ENCODE assay signal across 23 mouse cellular contexts in the genomic region with DNA sequence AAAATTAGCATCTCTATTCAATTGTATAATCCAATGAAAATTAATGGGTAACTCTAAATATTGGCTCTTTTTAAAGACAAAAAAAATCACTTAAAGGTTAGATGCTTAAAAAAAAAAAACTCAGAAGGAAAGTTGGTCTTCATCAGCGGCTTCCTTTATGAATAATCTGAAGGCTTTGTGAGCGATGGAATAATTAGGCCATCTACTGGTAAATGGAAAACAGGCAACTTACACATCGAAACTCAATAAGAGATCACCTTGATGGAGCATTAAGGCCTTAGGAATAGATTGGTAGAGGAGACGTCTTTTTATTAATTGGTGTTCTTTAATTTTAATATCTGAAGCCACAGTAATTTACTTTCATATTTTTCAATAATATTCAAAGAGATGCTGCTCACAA.
DNase-seq lines count a peak whose midpoint lies in the region; ATAC-seq and TF ChIP-seq lines count a peak whose summit lies in the region.
"Had no signal": no experiment of that assay in that cellular context is flagged by ENCODE, and none has a peak within 500 bp of the region (broad histone marks: within the 10 kb centered on the region; RNA-seq: fewer than 3 reads in every experiment).

No protein-coding gene starts in this region.

- no peaks in the 10 kb centered on the region for H3K36me3 ChIP-seq in forebrain, postnatal 0 days (ENCODE audit: insufficient read depth)
- H3K36me3 ChIP-seq in forebrain, embryonic 12.5 days (replicated peaks): no peaks in the 10 kb centered on the region
- no peaks in the 10 kb centered on the region for H3K36me3 ChIP-seq in kidney, postnatal 0 days (ENCODE audit: insufficient read depth, low read length)
- no peaks in the 10 kb centered on the region for H3K36me3 ChIP-seq in kidney, embryonic 14.5 days (ENCODE audit: control insufficient read depth, insufficient read depth, low read length)
- no peaks in the 10 kb centered on the region for H3K36me3 ChIP-seq in MEL (ENCODE audit: control insufficient read depth in 1 of 2, insufficient read depth in 2 of 2, low read length in 2 of 2)
- H3K36me3 ChIP-seq: embryonic facial prominence, embryonic 13.5 days; heart, embryonic 13.5 days; limb, embryonic 13.5 days; midbrain, embryonic 15.5 days had no signal

- no peak for TF ChIP-seq POLR2A in MEL (IDR thresholded peaks at IDR 0.05; ENCODE audit: control insufficient read depth in 1 of 2, insufficient read depth in 1 of 2, low read depth in 1 of 2, low read length in 2 of 2, poor library complexity in 1 of 2)

- H3K79me2 ChIP-seq in MEL (ENCODE audit: control insufficient read depth, insufficient read depth, low read length, poor library complexity): no peaks in the 10 kb centered on the region

- H3K27me3 ChIP-seq in forebrain, postnatal 0 days (ENCODE audit: insufficient read depth, low read length): no peaks in the 10 kb centered on the region
- no peaks in the 10 kb centered on the region for H3K27me3 ChIP-seq in forebrain, embryonic 12.5 days
- no peaks in the 10 kb centered on the region for H3K27me3 ChIP-seq in kidney, postnatal 0 days (ENCODE audit: insufficient read depth, low read length)
- no peaks in the 10 kb centered on the region for H3K27me3 ChIP-seq in kidney, embryonic 14.5 days (ENCODE audit: control insufficient read depth, insufficient read depth, low read length)
- H3K27me3 ChIP-seq in MEL (ENCODE audit: control insufficient read depth in 1 of 2, insufficient read depth in 2 of 2, low read length in 2 of 2): no peaks in the 10 kb centered on the region
- H3K27me3 ChIP-seq: embryonic facial prominence, embryonic 13.5 days; heart, embryonic 13.5 days; limb, embryonic 13.5 days; midbrain, embryonic 15.5 days had no signal

- no peaks in the 10 kb centered on the region for H3K9me3 ChIP-seq in forebrain, postnatal 0 days (ENCODE audit: low read length)
- no peaks in the 10 kb centered on the region for H3K9me3 ChIP-seq in forebrain, embryonic 12.5 days
- H3K9me3 ChIP-seq in kidney, postnatal 0 days (replicated peaks; ENCODE audit: low read length): no peaks in the 10 kb centered on the region
- no peaks in the 10 kb centered on the region for H3K9me3 ChIP-seq in kidney, embryonic 14.5 days (ENCODE audit: control insufficient read depth, low read length)
- no peaks in the 10 kb centered on the region for H3K9me3 ChIP-seq in MEL (replicated peaks; ENCODE audit: insufficient read depth, low read length)
- H3K9me3 ChIP-seq: embryonic facial prominence, embryonic 13.5 days; heart, embryonic 13.5 days; limb, embryonic 13.5 days; midbrain, embryonic 15.5 days had no signal

- no peak for ATAC-seq in forebrain, postnatal 0 days
- ATAC-seq in forebrain, embryonic 12.5 days (ENCODE audit: low FRiP score): no peak
- no peak for ATAC-seq in kidney, postnatal 0 days (replicated peaks; ENCODE audit: low FRiP score, low read depth)
- ATAC-seq in kidney, embryonic 14.5 days (ENCODE audit: low FRiP score, low TSS enrichment): no peak
- ATAC-seq: activated CD4-positive, CD25-positive, alpha-beta regulatory T cell, adult 4 months; inflammation-experienced regulatory T-cells, adult 6 months; lung, postnatal 0 days; midbrain, embryonic 15.5 days had no signal

- H3K4me2 ChIP-seq in forebrain, postnatal 0 days (ENCODE audit: low read depth): no peak overlapping the region
- no peak overlapping the region for H3K4me2 ChIP-seq in forebrain, embryonic 12.5 days
- H3K4me2 ChIP-seq in kidney, postnatal 0 days (ENCODE audit: low read length): no peak overlapping the region
- no peak overlapping the region for H3K4me2 ChIP-seq in kidney, embryonic 14.5 days (replicated peaks; ENCODE audit: low read depth, low read length)
- H3K4me2 ChIP-seq: embryonic facial prominence, embryonic 13.5 days; heart, embryonic 13.5 days; limb, embryonic 13.5 days; midbrain, embryonic 15.5 days had no signal

- H3K4me1 ChIP-seq in forebrain, postnatal 0 days (ENCODE audit: insufficient read depth): no peaks in the 10 kb centered on the region
- peaks cover 10% of the 10 kb centered on the region for H3K4me1 ChIP-seq in forebrain, embryonic 12.5 days
- H3K4me1 ChIP-seq in kidney, postnatal 0 days (replicated peaks; ENCODE audit: insufficient read depth, low read length): 0 out of 2 replicates have a peak, but pooled peaks cover 3% of the 10 kb centered on the region
- no peaks in the 10 kb centered on the region for H3K4me1 ChIP-seq in kidney, embryonic 14.5 days (ENCODE audit: control insufficient read depth, insufficient read depth, low read length)
- no peaks in the 10 kb centered on the region for H3K4me1 ChIP-seq in MEL (ENCODE audit: control insufficient read depth in 1 of 2, insufficient read depth in 2 of 2, low read length in 2 of 2)
- H3K4me1 ChIP-seq: embryonic facial prominence, embryonic 13.5 days; heart, embryonic 13.5 days had no signal

- H3K4me3 ChIP-seq in forebrain, postnatal 0 days (ENCODE audit: low read depth, low read length): no peak overlapping the region
- no peak overlapping the region for H3K4me3 ChIP-seq in forebrain, embryonic 12.5 days (replicated peaks)
- no peak overlapping the region for H3K4me3 ChIP-seq in kidney, postnatal 0 days (replicated peaks; ENCODE audit: low read depth, low read length)
- H3K4me3 ChIP-seq in kidney, embryonic 14.5 days (ENCODE audit: low read length): no peak overlapping the region
- no peak overlapping the region for H3K4me3 ChIP-seq in MEL (ENCODE audit: control insufficient read depth in 1 of 2, insufficient read depth in 1 of 2, low read depth in 2 of 2, low read length in 2 of 2)
- H3K4me3 ChIP-seq: embryonic facial prominence, embryonic 13.5 days; heart, embryonic 13.5 days; limb, embryonic 13.5 days; midbrain, embryonic 15.5 days had no signal

- TF ChIP-seq CTCF in forebrain, postnatal 0 days (IDR thresholded peaks at IDR 0.05; ENCODE audit: low read depth): peak; percentile 54
- peak; percentile 52 for TF ChIP-seq CTCF in kidney, postnatal 0 days (IDR thresholded peaks at IDR 0.05; ENCODE audit: low read depth)
- peak in 1 of 3 experiments; percentile 4; a peak in 1 of 6 replicates for TF ChIP-seq CTCF in MEL (IDR thresholded peaks at IDR 0.05 in 2 of 3, conservative IDR thresholded peaks at IDR 0.05 in 1 of 3; ENCODE audit: control insufficient read depth in 1 of 3, insufficient read depth in 1 of 3, low read depth in 2 of 3, low read length in 3 of 3, poor library complexity in 1 of 3, severe bottlenecking in 1 of 3)

- TF ChIP-seq EP300 in MEL (IDR thresholded peaks at IDR 0.05; ENCODE audit: low read depth in 1 of 2, low read length in 2 of 2): no peak

- 59% methylated on average over 4 of the region's 4 CpGs for WGBS in forebrain, postnatal 0 days
- 76% methylated on average over 4 of the region's 4 CpGs for WGBS in forebrain, embryonic 12.5 days
- WGBS in kidney, postnatal 0 days: 70% methylated on average over 4 of the region's 4 CpGs
- 78% methylated on average over 4 of the region's 4 CpGs for WGBS in kidney, embryonic 14.5 days

- DNase-seq in forebrain, postnatal 0 days: peak; percentile 36
- peak; percentile 39 for DNase-seq in kidney, postnatal 0 days (ENCODE audit: low spot score)
- peak; percentile 14 for DNase-seq in 3T3-L1 (ENCODE audit: low read depth, low spot score)
- no peak for DNase-seq in MEL (ENCODE audit: low read depth, low spot score)
- DNase-seq in thymus, postnatal 25 days: no peak
- no peak for DNase-seq in spleen, postnatal 4 days (ENCODE audit: low spot score in 2 of 2)
- DNase-seq: adrenal gland, postnatal 25 days; cerebellum, adult 2 months; heart, adult 11 months; kidney, adult 9 months; kidney, postnatal 4 days; right cerebral cortex, postnatal 4 days; thymus, postnatal 36 days had no signal

- peak; percentile 31 for TF ChIP-seq RAD21 in MEL (IDR thresholded peaks at IDR 0.05; ENCODE audit: low read depth, low read length)

- H3K27ac ChIP-seq in forebrain, postnatal 0 days (ENCODE audit: low read depth, low read length): no peak overlapping the region
- no peak overlapping the region for H3K27ac ChIP-seq in forebrain, embryonic 12.5 days
- H3K27ac ChIP-seq in kidney, postnatal 0 days: no peak overlapping the region
- no peak overlapping the region for H3K27ac ChIP-seq in kidney, embryonic 14.5 days (ENCODE audit: low read depth, low read length)
- H3K27ac ChIP-seq in MEL (ENCODE audit: control insufficient read depth, low read depth, low read length): no peak overlapping the region
- H3K27ac ChIP-seq: embryonic facial prominence, embryonic 13.5 days; heart, embryonic 13.5 days; limb, embryonic 13.5 days; liver, embryonic 14.5 days; midbrain, embryonic 15.5 days had no signal

- no peak overlapping the region for H3K9ac ChIP-seq in forebrain, postnatal 0 days
- H3K9ac ChIP-seq in forebrain, embryonic 12.5 days: no peak overlapping the region
- H3K9ac ChIP-seq in kidney, postnatal 0 days (ENCODE audit: low read depth, low read length): no peak overlapping the region
- no peak overlapping the region for H3K9ac ChIP-seq in kidney, embryonic 14.5 days (ENCODE audit: low read depth, low read length)
- H3K9ac ChIP-seq in MEL (ENCODE audit: control insufficient read depth, low read depth, low read length, poor library complexity, severe bottlenecking): no peak overlapping the region
- H3K9ac ChIP-seq: embryonic facial prominence, embryonic 13.5 days; heart, embryonic 13.5 days; limb, embryonic 13.5 days; liver, embryonic 14.5 days; midbrain, embryonic 15.5 days had no signal

TF ChIP-seq in MEL, 35 proteins besides CTCF, POLR2A, EP300 and RAD21:
- TF ChIP-seq CHD2 (IDR thresholded peaks at IDR 0.05; ENCODE audit: low read length) (no peak), UBTF (IDR thresholded peaks at IDR 0.05; ENCODE audit: borderline replicate concordance, insufficient read depth, low read depth, low read length) (no peak), SMC3 (IDR thresholded peaks at IDR 0.05; ENCODE audit: low read depth, low read length) (peak; percentile 15; the same call in 1 of the 2 replicates), NRF1 (IDR thresholded peaks at IDR 0.05; ENCODE audit: insufficient read depth, low read depth, low read length, poor library complexity, severe bottlenecking) (no peak), TAL1 (IDR thresholded peaks at IDR 0.05; ENCODE audit: low read length) (no peak), MAFK (IDR thresholded peaks at IDR 0.05; ENCODE audit: borderline replicate concordance, low read depth, low read length) (no peak), MAX (IDR thresholded peaks at IDR 0.05; ENCODE audit: low read length) (no peak), KAT2A (conservative IDR thresholded peaks at IDR 0.05; ENCODE audit: low read depth, low read length) (no peak)
TF ChIP-seq in MEL: peak in this region for 1.

Comparison
In these comparisons a context has a peak if more than half of its experiments do, and no peak if none do; other contexts are left out.
1. DNase-seq: peak in forebrain, postnatal 0 days (single experiment), kidney, postnatal 0 days (single experiment) and 3T3-L1 (single experiment); none in MEL (single experiment), thymus, postnatal 25 days (single experiment) and spleen, postnatal 4 days (0 of 2).